Mouse (Mus musculus) brain, embryonic 18.5 days (tissue): ENCODE data around the gene Rab7b.

Source experiments
- DNase-seq: peaks from one replicate; pipeline ENCODE4 v3.0.0-alpha.2; 2012; ENCODE audit warnings: low read depth, low spot score

Rab7b gene

DNA sequence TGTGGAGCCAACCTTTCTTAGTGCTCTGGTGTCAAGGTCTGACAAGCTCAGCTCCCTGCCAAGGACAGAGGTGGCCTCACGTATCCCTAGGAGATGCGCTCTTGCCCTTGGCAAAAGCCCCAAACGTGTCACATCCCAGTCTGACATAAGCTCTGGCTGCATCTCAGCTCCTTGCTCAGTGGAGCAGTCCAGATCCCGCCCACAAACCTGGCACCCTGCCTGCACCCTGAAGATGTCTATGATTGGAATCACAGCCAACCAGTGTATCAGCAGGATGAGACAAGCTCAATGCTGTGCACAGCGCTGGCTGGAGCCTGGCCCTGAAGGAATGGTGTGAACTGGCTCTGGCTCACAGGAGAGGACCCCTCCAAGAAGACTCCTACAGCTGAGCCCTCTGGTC lies 48.8 kb downstream of the Rab7b start:
- DNase-seq = no peak

DNA sequence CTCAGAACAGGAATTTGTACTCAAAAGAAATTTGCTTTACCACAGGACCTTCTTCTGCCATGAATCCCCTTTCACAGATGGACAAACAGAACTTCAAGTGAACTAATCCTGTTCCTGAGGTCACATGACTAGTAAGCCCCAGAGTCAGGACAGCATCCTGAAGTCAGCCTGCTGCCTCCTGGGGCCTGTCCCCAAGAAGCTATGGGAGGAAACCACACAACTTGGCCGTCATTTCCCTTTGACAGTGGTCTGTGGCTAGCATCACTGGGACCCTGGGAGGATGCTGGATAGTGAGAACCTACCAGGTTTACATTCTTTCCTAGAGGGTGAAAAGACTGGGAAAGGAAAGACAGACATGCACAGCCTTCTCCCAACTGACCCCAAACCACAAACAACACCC lies 50.3 kb downstream of the Rab7b start:
- DNase-seq = no peak

DNA sequence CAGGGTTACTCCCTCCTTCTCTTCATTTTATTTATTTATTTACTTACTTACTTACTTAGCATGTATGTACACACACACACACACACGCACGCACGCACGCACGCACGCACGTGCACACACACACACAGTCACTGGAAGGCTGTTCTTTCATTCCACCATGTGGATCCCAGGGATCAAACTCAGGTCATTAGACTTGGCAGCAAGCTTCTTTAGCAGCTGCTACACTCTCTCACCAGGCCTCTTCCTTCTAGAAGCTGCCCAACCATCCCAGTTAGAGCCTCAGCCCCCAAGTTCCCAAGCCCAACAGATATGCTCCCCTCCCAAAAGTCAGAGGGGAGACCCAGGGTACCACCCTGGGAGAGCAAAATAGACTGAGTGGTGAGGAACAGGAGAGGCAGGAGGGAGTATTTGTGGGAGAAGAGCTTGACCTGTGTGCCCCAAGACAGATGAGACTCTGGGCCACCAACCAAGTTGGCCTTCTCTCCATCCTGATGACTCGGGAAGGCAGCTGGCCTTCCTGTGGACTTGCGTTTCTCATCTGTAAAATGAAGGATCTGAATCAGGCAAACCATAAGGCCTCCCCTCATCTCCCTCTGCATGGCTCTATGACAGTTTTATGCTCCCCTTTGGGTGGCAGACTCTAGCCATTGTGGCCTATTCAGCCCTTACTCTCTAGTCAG lies 51.1 kb downstream of the Rab7b start:
- DNase-seq = no peak

DNA sequence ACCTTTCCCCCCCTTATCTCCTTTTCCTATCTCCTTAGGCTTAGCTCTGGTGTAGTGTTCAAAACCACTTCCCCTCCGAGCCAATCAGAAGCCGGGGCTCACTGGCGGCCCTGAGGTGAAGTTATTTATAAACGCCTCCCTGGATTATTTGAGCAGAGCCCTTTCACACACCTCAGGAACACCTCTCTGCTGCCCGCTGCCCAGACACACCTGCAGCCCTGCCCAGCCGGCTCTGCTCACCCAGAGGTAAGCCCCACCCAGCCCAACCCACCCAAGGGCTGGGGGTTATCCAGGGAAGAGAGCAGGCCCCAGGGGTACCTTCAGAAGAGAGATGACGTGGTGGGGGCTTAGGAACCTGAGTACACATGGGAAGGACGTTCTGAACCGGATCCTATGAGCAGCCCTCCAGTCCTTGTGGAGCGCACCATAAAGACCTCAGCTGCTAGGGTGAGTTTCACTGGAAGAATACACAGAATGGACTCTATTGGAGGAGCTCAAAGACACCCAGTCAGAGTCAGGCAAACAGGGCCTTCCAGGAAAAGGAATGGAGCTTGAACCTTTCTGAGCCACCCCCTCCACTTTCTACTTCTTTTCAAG lies 55.5 kb downstream of the Rab7b start, which contains the start of gene Slc26a9:
Gene Slc26a9 (plus strand): TSS at position 155 of the 597 bp plus-strand sequence.
- no peak for DNase-seq

GRCm38 (mm10) chr1:131745391-131745790 lies 56.9 kb downstream of the Rab7b start:
- DNase-seq = no peak

GRCm38 (mm10) chr1:131747761-131748160 lies 59.3 kb downstream of the Rab7b start:
- no peak for DNase-seq

GRCm38 (mm10) chr1:131748636-131749035 lies 60.1 kb downstream of the Rab7b start:
- no peak for DNase-seq

DNA sequence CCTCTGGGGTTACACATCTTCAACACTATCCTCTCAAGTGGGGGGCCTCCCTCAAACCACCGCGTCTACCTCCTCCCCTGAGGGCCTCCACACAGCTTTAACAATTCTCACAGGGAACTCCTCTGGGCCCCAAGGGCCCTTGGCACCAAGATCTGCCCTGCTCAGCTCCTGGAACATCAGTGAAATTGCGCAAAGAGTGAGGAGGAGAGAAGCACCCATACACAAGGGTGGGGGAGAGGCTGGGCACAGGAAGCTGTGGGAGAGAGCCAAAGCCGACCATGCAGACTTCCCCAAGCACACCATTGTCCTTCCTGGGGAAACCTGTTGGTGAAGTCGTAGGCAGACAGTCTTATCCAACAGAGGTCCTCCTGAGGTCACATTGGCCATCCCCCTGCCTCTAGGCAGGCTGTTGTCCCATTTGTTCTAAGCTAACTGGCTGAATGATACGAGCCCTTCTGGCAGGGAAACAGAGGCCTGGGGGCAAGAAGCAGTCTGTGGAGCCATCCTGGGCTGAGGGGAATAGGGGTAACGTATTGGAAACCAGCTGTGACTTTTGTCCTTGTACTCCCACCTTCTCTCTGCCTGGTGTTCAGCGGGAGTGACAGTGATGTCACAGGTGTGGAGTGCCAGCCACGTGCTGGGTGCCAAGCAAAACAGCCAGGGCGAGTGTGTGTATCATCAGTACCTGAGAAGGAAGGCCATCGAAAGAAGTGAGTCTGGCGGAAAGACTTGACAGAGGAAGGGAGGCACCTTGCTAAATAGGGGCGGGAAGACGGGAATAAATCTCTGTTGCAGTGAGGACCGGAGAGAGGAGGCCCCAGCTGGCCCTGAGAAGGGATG lies 61.4 kb downstream of the Rab7b start:
- DNase-seq = no peak

- DNase-seq = no peak
These were observed 62.8 kb downstream of the Rab7b start for GRCm38 (mm10) chr1:131751181-131751890.

- no peak for DNase-seq
These were observed 63.4 kb downstream of the Rab7b start for GRCm38 (mm10) chr1:131751891-131752311.

DNA sequence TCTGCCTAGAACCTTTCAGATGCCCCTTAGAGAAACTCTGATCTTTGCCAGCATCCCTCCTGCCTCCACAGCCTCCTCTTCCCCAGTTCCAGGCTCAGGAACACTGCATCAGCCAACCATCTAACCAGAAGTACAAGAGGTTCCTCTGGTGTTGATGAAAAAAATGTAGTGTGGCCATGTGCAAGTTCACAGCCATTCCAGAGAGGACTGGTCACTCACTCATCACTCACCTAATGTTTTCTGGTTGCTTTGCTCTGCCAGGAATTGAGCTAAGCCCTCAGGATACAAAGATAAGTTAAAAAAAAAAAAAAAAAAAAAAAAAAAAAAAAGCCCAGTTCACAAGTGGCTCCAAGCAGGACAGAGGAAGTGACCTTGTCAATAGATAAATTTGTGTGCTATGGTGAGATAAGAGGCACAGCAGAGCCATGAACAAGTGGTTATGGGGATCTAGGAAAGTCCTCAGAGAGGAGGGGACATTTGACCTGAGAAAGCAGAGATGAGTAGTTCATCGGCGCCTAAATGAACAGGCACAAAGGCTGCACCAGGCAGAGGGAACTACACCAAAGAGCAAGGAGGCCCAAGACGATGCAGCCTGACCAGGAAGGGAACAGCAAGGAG lies 65.8 kb downstream of the Rab7b start:
- DNase-seq = no peak

DNA sequence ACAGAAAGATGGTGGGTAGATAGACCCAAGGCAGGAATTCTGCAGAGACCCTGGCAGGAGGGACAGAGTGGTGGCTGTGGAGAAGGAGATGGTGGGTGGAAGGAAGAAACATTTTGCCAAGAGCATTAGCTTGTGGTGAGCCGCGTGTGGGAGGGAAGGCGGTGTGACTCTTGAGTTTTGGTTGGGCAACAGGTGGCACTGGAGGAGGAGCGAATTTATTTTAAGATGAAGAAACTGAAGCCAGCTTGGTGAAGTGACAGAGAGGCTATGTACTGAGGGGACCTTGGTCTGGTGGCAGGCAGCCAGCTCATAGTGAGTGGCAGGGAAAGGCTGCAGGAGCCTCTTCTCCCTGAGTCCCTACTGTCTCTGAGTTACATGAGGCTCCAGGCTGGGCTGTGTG lies 66.4 kb downstream of the Rab7b start:
- no peak for DNase-seq

DNA sequence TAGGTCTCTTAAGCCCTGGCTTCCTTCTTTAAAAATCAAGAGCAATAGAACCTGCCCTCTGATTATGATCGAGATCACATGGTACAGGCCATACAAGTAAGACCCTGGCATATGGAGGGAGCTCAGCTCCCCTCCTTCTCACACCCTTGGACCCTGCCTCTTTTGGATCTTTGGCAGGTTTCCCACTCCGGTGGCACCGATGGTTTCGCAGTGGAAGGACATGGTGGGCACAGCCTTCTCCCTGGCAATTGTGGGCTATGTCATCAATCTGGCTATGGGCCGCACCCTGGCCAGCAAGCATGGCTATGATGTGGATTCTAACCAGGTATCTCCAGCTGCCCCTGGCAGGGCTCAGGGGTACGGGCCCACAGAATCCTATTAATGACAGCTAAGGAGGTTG lies 68.7 kb downstream of the Rab7b start:
- DNase-seq = no peak

DNA sequence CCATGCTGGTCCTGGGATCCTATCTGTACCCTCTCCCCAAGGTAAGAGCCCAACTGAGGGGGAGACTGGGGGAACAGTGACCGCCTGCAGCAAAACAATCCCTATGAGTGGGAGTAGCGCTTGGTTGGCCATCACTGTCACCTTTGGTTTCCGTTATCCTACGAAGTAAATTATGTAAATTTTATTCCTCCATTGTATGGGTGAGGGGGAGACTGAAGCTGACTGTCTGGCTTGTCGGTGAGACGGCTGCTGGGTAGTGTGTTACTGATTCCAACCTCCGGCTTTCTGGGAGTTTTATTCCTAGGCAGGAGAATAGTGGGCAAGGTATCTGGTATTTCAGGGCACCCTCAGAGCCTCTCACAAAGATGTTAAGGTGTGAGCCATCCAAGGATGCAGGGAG lies 70.3 kb downstream of the Rab7b start:
- DNase-seq = no peak

DNA sequence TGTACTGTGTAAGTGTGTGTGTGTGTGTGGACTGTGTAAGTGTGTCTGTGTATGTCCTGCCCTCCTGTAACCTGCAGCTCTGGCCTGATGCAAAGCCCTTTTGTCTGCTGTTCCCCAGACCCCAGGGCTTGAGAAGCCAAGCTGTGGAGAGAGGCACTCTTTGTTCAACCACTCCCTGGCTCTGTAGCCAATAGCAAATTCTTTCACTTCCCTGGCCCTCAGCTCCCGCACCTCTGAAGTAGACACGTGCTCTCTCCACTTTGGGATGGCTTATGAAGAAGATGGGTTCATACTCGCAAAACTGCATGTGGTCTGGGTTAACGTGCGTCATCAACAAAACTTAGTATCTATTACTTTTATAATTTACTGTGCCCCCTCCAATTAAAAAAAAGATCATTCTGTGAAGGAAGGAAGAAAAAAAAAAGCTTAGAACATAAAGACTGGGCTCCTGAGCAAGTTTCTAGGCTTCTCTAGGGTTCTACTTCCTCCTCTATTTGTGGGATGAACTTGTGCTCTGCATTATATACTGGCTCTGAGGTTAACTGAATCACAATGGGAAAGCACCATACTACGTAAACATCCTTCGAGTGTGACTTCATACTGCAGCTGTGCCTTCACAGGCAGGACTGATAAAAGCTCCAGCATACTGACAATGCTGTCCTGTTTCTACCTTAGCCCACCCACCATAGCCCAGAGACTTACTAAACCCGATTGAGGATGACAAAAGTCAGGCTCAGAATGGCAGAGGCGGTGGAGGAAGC lies 71.4 kb downstream of the Rab7b start:
- no peak for DNase-seq

GRCm38 (mm10) chr1:131760428-131760820 lies 71.9 kb downstream of the Rab7b start:
- DNase-seq = no peak

GRCm38 (mm10) chr1:131761079-131761831 lies 72.8 kb downstream of the Rab7b start:
- DNase-seq = no peak

GRCm38 (mm10) chr1:131763683-131764082 lies 75.2 kb downstream of the Rab7b start:
- DNase-seq = no peak

DNA sequence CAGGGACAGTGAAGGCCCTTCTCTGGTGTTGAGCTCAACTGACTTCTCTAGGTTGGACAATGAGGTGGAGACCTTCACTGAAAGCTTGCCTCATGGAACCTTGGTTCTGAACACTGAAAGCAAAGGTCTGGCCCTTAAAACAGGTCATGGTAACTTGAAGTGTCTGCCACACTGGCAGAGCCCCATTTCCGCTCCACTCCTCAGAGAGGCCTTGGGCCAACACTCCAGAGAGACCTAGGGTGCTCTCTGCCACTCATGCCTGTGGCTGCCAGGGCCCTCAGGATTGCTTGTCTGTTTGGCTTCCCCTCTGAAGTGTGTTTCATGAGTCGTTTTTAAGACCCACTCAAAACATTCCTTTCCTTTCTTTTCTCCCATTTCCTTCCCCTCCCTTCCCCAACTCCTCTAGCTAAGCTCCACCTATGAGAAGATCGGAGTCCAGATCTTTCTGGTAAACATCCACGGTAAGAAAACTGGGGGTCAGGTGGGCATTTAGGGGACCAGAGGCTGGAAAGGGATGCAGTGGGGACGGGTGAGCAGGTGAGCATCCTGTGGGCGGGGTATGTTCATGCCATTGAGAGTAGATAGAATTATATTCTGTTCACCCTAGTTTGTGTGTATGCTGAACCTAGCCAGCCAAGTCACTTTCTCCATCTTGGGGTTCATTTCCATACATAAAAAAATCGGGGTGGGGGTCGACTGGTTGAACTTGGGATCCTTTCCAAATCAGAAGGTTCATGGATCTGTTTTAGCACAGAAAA lies 76.3 kb downstream of the Rab7b start:
- DNase-seq = no peak
